Mouse (Mus musculus) MEL (cell line): ENCODE measurements around the gene Cbl.

ENCODE experiments used
- CHD1 ChIP-seq: IDR thresholded peaks from 2 replicates; pipeline ENCODE4 v1.6.1; 2012; ENCODE audit warnings: low read depth, mild to moderate bottlenecking, inconsistent platforms, low read length, improper control_type of control experiment
- CTCF ChIP-seq, 3 experiments: IDR thresholded peaks in 2 of 3; conservative IDR thresholded peaks in 1 of 3; 2 replicates each; pipeline ENCODE4 v1.5.1; 2011 to 2012; ENCODE audit warnings: low read length in 3 of 3, low read depth in 2 of 3, mild to moderate bottlenecking in 2 of 3, improper control_type of control experiment in 1 of 3, inconsistent platforms in 1 of 3, mixed read lengths in 1 of 3, moderate library complexity in 1 of 3; ENCODE audit not compliant: control insufficient read depth in 1 of 3, insufficient read depth in 1 of 3, poor library complexity in 1 of 3, severe bottlenecking in 1 of 3
- EP300 ChIP-seq, 2 experiments: IDR thresholded peaks; 2 replicates each; pipeline ENCODE4 v1.6.1; 2011; ENCODE audit warnings: improper control_type of control experiment in 2 of 2, low read length in 2 of 2, low read depth in 1 of 2, mild to moderate bottlenecking in 1 of 2
- ETS1 ChIP-seq: IDR thresholded peaks from 2 replicates; pipeline ENCODE4 v1.6.1; 2012; ENCODE audit warnings: low read depth, mild to moderate bottlenecking, inconsistent platforms, low read length, improper control_type of control experiment, moderate library complexity
- MAX ChIP-seq: IDR thresholded peaks from 2 replicates; pipeline ENCODE4 v1.6.1; 2011; ENCODE audit warnings: low read length, improper control_type of control experiment
- MAZ ChIP-seq: IDR thresholded peaks from 2 replicates; pipeline ENCODE4 v1.6.1; 2012; ENCODE audit warnings: low read depth, mild to moderate bottlenecking, inconsistent platforms, low read length, improper control_type of control experiment
- POLR2A ChIP-seq, 2 experiments: IDR thresholded peaks; 2 replicates each; pipeline ENCODE4 v1.6.1; 2011 to 2012; ENCODE audit warnings: low read length in 2 of 2, mild to moderate bottlenecking in 2 of 2, control low read depth in 1 of 2, improper control_type of control experiment in 1 of 2, low read depth in 1 of 2, moderate library complexity in 1 of 2; ENCODE audit not compliant: control insufficient read depth in 1 of 2, insufficient read depth in 1 of 2, poor library complexity in 1 of 2
- POLR2AphosphoS2 ChIP-seq: IDR thresholded peaks from 2 replicates; pipeline ENCODE4 v1.6.1; 2011; ENCODE audit warnings: low read length, improper control_type of control experiment
- RCOR1 ChIP-seq: IDR thresholded peaks from 2 replicates; pipeline ENCODE4 v1.6.1; 2012; ENCODE audit warnings: low read depth, mild to moderate bottlenecking, inconsistent platforms, low read length, improper control_type of control experiment
- SMC3 ChIP-seq: IDR thresholded peaks from 2 replicates; pipeline ENCODE4 v1.6.1; 2011; ENCODE audit warnings: low read depth, low read length, improper control_type of control experiment
- USF1 ChIP-seq: IDR thresholded peaks from 2 replicates; pipeline ENCODE4 v1.6.1; 2014; ENCODE audit warnings: low read depth, mild to moderate bottlenecking, inconsistent platforms, low read length, improper control_type of control experiment, moderate library complexity
- ZC3H11A ChIP-seq: IDR thresholded peaks from 2 replicates; pipeline ENCODE4 v1.6.1; 2012; ENCODE audit warnings: low read depth, mild to moderate bottlenecking, inconsistent platforms, low read length, improper control_type of control experiment
- ZKSCAN1 ChIP-seq: IDR thresholded peaks from 2 replicates; pipeline ENCODE4 v1.6.1; 2012; ENCODE audit warnings: low read depth, mild to moderate bottlenecking, inconsistent platforms, low read length, improper control_type of control experiment, moderate library complexity

GRCm38 (mm10) chr9:44213538-44213937 lies 20.3 kb downstream of the Cbl start:
- TF ChIP-seq MAX: no peak
- TF ChIP-seq CTCF (IDR thresholded peaks at IDR 0.05 in 2 of 3, conservative IDR thresholded peaks at IDR 0.05 in 1 of 3; ENCODE audit: control insufficient read depth in 1 of 3, insufficient read depth in 1 of 3, low read depth in 2 of 3, low read length in 3 of 3, poor library complexity in 1 of 3, severe bottlenecking in 1 of 3): no peak
- no peak for TF ChIP-seq ZKSCAN1
- TF ChIP-seq EP300 (IDR thresholded peaks at IDR 0.05; ENCODE audit: low read depth in 1 of 2, low read length in 2 of 2): no peak
- TF ChIP-seq ZC3H11A: no peak
- no peak for TF ChIP-seq SMC3
- TF ChIP-seq POLR2A (IDR thresholded peaks at IDR 0.05; ENCODE audit: control insufficient read depth in 1 of 2, insufficient read depth in 1 of 2, low read depth in 1 of 2, low read length in 2 of 2, poor library complexity in 1 of 2): no peak
- no peak for TF ChIP-seq POLR2AphosphoS2
- no peak for TF ChIP-seq MAZ
- no peak for TF ChIP-seq ETS1
- no peak for TF ChIP-seq RCOR1
- TF ChIP-seq CHD1: no peak
- no peak for TF ChIP-seq USF1
